Mouse (Mus musculus) thymus, postnatal 36 days (tissue): ENCODE data around the gene Pwwp2b.
A peak's percentile ranks its signal among the peaks of the same experiment; 100 is the strongest.

Experiments
- DNase-seq, 2 experiments: peaks; one replicate each; pipeline ENCODE4 v3.0.0; 2022; ENCODE audit warnings: mixed read lengths in 2 of 2

The Pwwp2b gene

DNA sequence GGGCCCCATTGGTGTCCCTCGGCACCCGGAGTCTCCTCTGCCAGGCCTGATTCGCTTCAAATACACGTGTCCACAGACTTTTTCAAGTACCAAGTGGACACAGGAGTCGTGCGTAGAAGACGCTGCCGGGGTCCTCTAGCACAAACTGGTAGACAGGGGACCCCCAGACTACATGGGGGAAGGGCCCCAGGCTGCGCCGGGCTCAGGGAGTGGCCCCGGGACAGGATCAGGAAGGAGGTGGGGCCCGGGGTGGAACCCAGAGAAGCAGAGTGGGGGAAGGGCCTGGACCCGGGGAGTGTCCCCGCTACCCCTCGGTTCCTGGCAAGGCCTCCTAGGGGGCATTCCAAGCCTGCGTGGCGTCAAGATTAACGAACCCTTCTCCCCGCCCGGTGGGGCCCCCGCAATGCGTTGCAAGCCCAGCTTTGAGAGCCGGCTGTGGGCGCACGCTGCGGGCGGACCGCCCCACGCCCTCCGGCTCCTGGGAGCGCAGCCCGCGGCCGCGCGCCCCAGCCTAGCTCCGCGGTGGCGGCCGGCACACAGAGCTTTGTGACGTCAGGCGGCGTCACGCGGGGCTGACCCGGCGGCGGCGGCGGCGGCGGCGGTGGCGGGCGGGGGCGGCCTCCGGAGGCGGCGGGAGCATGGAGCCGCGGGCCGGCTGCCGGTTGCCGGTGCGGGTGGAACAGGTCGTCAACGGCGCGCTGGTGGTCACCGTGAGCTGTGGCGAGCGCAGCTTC lies at the start of gene Pwwp2b:
Pwwp2b (plus strand) TSS at position 602 of the 734 bp plus-strand sequence.
- DNase-seq: peak; percentile 70 to 77

DNA sequence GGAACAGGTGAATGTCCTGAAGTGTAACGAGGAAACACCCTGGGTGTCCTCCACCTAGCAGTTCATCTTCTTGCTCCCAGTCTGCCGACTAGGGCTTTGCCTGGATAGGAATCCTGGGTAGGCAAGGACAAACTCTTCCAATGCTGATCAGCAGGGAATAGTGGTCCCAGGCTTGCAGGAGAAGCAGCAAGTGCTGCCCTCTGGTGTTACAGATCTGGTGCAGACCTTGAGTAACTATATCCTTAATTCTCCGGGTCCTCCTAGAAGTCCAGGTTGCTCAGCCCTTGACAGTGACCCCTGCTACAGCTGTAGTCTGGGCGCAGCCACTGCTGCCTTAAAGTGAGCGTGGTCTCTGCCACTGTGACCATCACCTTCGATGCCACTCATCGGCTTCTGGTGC lies 48.2 kb upstream of the Pwwp2b start:
- DNase-seq: no peak

DNA sequence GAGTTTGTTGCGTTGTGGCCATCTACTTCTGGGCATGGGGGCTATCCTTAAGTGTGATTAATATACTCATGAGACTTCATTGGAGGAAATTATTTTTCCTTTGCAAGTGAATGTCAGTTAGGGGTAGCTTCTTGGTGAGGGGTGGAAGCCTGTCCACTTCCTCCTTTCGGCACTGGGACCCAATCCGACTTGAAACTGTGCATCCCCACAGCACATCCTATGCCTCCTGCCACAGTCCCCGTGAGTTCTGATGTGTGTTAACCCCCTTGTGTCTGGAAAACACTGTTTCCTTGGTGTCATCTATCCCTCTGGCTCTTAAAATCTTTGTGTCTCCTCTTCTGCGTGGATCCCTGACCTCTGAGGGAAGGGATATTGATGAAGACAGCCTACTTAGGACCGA lies 47.1 kb upstream of the Pwwp2b start:
- no peak for DNase-seq

DNA sequence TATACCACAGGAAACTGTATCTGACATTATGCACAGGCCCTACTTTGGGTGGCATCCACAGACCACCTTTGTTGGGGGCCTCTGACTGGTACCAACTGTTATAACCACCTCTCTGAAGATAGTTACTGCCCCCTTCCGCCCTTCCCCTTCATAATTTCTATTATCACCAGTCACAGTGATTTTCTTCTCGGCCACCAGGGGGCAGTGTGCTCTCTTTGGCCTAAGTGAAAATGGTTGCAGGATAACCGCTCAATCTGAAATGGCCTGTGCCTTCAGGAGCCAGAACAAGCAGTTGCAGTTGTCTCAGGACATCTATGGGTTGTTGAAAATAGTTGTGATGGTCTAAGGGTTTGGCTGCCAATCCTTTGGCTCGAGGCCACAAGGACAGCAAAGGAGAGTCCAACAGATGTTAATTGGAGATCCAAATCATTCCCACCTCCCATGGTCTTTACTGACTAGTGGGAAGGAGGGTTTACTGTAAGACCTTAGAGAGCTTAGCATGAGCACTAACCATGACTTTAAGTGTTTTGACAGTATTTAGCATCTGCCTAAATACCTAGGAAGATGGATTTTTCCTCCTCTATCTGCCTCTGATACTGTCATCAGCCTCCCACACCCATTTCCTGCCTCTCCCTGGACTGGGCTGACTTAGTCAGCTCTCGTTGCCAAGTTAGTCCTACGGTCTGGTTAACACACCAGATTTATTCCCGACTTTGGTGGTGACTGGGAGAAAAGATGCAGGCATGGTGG lies 40.1 kb upstream of the Pwwp2b start:
- DNase-seq: peak; percentile 42 to 45

DNA sequence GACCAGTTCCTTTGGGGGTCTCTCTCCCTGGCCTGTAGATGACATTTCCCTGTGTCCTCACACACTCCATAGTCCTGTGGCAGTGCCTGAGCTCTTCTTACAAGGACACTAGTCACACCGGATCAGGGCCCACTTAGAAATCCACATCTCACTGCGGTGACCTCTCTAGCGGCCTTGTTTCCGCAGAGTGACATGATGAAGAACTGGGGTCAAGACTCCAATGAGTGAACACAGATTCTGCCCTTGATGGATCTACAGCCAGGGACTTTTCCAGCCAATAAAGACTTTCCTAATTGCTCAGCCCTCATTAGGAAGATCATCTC lies 39.5 kb upstream of the Pwwp2b start:
- no peak for DNase-seq

- DNase-seq: no peak
These were observed 36.5 kb upstream of the Pwwp2b start for GRCm38 (mm10) chr7:139211761-139212160.

DNA sequence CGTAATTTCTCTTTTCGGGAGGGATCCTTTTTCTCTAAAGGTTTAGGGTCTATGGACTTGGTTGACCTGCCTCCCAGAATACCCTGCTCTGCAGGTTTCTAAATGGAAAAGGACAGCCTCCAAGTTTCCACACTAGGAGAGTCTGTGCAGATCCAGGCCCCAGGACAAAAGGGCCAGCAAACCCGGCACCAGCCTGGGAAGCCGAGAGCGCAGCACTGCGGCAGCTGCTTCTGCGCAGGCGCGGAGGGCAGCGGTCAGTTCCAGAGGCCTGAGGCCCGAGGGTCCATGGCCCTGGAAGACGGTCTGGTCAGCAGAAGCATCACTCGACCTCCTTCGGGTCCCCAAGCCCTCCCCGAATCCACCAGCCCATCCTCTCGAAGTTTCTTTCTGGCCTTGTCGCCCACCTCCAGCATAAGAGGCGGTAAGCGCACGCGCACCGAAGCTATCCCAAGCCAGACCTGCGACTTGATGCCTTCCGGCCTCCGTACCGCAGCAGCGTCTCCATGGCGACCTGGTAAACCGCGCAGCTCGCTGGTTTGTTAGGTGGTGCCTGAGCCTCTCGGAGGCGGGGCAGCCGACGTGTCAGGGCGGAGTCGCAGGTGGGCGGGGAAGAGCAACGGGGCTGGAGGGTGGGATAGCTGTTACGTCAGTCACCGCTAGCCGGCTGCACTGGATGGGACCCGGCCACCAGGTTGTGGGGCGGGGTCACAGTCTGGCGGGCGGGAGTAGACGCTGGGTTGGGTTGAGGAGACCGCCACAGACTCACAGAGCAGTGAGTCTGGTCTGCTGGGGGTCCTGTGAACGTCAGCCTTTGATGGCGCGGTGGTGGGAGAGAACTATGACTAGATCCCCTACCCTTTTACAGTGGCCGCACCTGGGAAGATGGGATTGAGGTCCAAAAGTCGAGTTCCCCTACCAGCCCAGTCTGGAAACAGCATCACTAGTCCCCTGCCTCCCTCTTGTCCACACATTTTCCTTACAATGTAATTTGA lies 35.2 kb upstream of the Pwwp2b start, which contains the start of the genes Lrrc27 and Stk32c:
Lrrc27 (plus strand) TSS at position 235 of the 992 bp plus-strand sequence.
Stk32c (minus strand) TSS at position 554 of the 992 bp plus-strand sequence.
- peak; percentile 98 to 99 for DNase-seq

- DNase-seq: no peak
These were observed 34.5 kb upstream of the Pwwp2b start for GRCm38 (mm10) chr7:139213751-139214150.

DNA sequence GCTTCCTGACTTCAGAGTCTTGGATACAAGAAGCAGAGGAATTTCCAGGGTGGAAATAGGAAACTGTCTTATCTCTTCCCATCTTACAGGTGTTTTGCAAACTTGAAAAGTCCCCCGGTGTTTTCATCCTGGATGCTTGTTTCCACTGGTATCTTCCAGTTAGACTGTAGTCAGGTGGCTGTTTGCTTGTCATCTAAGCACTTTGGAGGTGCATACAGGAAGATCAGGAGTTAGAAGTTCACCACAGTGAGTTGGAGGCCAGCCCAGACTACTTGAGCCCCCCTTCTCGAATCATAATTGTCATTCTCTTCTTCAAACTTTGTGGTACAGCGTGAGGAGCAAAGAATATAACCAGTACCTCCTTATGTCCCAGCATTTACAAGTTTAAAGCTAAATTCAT lies 34.1 kb upstream of the Pwwp2b start:
- DNase-seq: no peak

- DNase-seq: no peak
These were observed 33.5 kb upstream of the Pwwp2b start for GRCm38 (mm10) chr7:139214596-139215340.

GRCm38 (mm10) chr7:139215516-139215915 lies 32.8 kb upstream of the Pwwp2b start:
- DNase-seq: no peak

GRCm38 (mm10) chr7:139215946-139216345 lies 32.3 kb upstream of the Pwwp2b start:
- no peak for DNase-seq

DNA sequence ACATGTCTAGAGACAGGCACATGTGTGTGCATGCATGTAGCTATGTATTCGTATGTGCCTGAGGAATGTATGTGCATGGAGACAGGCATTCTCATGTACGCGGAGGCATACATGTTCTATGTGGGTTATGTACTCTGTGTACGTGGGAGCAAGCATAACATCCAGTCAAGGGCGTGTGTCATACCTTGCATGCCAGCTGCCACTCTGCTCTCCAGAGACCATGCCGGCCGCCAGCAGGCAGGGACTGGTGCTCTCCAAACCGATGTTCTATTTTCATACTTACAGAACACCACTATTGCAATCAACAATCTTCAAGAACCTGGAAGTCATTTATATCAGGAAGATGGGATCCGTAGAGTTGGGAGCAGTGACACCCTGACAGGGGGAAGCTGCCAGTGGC lies 31.8 kb upstream of the Pwwp2b start:
- peak in 1 of 2 experiments; percentile 0 for DNase-seq

- DNase-seq: no peak
These were observed 31.2 kb upstream of the Pwwp2b start for GRCm38 (mm10) chr7:139217046-139217445.

DNA sequence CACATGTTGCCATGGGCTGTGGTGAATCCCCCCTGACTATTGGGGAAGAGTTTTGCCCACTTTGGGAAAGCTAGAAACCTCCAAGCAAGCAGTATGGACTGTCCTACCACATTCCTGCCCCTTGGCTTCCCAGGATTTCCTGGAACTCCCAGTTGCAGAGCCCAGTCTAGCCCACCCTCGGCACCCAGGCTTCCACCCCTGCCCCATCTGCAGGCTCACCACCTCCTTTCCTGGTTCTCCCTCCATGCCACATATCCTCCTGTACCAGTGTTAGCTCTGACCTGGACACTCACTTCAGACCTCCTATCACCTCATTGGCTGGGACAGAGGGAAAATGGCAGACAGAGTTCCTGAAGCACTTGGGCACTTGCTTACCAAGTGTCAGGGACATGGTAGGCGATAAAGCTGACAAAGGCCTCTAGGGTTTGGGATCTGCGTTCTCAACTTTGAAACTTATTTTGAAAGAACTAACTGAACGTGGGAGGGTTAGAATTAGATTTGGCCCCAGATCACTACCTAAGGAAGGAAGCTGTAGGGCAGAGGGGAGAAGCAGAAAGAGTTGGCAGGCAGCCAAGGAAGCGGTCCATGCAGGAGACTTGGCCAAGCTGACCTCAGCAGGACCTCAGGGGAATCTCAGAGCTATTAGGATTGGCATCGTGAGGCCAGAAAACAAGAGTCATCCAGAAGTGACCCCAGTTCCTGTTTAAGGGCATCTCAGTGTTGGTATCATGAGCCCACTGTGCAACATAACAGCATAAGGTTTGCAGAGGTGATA lies 29.5 kb upstream of the Pwwp2b start:
- DNase-seq: no peak

DNA sequence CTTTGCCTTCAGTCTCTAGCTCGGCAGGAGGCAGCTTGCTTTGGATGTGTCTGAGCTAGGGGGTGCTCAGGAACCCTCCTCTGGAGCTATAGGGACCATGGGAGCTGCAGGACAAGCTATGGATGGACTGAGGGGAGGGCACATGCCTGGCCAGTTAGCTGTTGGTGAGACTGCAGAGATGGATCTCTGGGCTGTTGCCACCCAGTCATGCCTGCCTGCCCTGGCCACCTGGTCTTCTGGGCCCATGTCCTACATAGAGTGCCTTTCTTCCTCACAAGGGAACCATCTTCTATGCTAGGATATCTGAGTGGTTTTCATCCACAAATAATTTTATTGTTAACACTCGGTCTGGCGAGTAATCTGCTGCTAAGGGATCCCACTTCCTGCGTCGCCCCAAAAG lies 28.8 kb upstream of the Pwwp2b start:
- no peak for DNase-seq

DNA sequence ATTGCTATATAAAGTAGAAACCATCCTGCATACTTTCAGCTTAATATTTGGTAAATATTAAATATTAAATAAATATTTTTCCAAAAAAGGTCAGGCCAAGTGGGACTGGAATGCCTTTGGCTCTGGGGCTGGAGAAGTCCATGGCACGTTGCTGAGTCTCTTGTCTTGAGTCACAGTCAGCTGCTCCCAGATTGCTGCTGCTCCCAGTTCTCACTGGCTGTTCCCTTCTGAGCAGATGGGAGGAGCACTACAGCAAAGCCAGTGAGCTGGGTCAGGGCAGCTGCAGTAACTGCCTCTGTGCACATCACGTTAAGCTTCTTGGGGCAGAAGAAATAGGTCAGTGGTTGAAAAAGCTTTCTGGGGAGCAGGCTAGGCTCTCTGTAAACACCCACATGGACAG lies 28.0 kb upstream of the Pwwp2b start:
- no peak for DNase-seq

- DNase-seq: no peak
These were observed 27.2 kb upstream of the Pwwp2b start for GRCm38 (mm10) chr7:139221072-139221471.

DNA sequence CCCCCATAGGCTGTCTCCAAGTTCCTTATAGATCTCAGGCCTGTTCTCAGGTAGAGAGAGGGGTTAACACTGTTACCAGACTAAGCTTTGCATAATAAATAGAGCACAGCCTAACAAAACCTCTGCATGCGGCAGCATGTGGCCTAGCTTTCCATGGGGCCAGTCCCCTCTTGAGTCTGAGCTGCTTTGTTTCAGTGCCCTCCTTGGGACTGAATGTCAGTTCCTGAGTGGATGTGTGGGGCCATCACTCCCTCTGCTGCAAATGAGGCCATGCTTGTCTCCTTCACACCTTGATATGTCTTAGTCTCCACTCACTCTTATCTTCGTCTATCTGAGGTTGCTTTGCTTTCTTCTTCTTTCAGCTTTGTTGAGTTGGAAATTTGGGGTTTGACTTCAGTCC lies 26.4 kb upstream of the Pwwp2b start:
- peak in 1 of 2 experiments; percentile 1 for DNase-seq

GRCm38 (mm10) chr7:139222341-139222740 lies 25.9 kb upstream of the Pwwp2b start:
- DNase-seq: no peak

GRCm38 (mm10) chr7:139224070-139224469 lies 24.2 kb upstream of the Pwwp2b start:
- DNase-seq: peak in 1 of 2 experiments; percentile 24
